Mouse (Mus musculus): Measurements from ENCODE around the gene Gm49320.

DNA sequence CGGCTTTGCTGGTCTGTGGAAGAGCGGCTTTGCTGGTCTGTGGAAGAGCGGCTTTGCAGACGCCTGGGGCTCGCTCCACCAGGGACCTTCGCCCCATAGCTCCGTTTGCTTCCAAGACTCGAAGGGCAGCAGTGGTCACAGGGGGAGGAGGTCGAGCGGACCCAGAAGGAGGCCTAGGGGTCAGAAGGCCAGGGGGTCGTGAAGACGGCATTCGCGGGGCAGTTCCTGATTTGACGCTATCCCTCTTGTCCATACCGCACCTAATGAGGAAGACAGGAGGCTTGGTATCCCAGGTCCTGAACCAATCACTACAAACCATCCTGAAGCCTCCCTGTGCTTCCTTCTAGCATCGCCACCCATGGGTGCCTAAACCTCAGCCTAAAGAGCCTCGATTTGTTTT, 22.4 kb upstream of the Gm49320 start:
- TF ChIP-seq POLR2A (IDR thresholded peaks at IDR 0.05; ENCODE audit: control insufficient read depth, low read depth, low read length) (no peak), CTCF (IDR thresholded peaks at IDR 0.05; ENCODE audit: control insufficient read depth, insufficient read depth, insufficient replicate concordance, low read depth, low read length) (no peak)

All from testis, adult 2 months (tissue).